Mouse (Mus musculus): ENCODE measurements around the gene Mrpl9. TPM values are rescaled to one million over a fixed set of nuclear protein-coding genes. Genes with fewer than 3 reads are reported as not detected.

Gene Mrpl9
- polyA plus RNA-seq, 1 experiment from 2014 or later = 75.2 TPM

GRCm38 (mm10) chr3:94405561-94405960 lies 37.6 kb upstream of the Mrpl9 start:
- no peak overlapping the region for H3K27ac ChIP-seq (replicated peaks; ENCODE audit: low read depth, low read length)
- WGBS = 73% methylated on average over 4 of the region's 4 CpGs
- no peaks in the 10 kb centered on the region for H3K36me3 ChIP-seq (ENCODE audit: control insufficient read depth, insufficient read depth, low read length)
- no peak overlapping the region for H3K9ac ChIP-seq (ENCODE audit: low read length)
- H3K4me3 ChIP-seq (ENCODE audit: low read depth, low read length) = no peak overlapping the region
- DNase-seq (ENCODE audit: low spot score) (no peak), ATAC-seq (ENCODE audit: insufficient number of reproducible peaks, low FRiP score, low TSS enrichment, low read depth) (no peak)
- H3K4me1 ChIP-seq (ENCODE audit: control insufficient read depth, insufficient read depth, low read length) = no peaks in the 10 kb centered on the region
- H3K9me3 ChIP-seq (ENCODE audit: control insufficient read depth, low read length) = no peaks in the 10 kb centered on the region
- peaks cover 7% of the 10 kb centered on the region; the same call in 1 of the 2 replicates for H3K27me3 ChIP-seq (ENCODE audit: control insufficient read depth, insufficient read depth, low read length)
- no peak overlapping the region for H3K4me2 ChIP-seq (ENCODE audit: low read depth, severe bottlenecking)

GRCm38 (mm10) chr3:94412530-94412929 lies 30.6 kb upstream of the Mrpl9 start:
- Histone ChIP-seq H3K27ac (replicated peaks; ENCODE audit: low read depth, low read length) (no peak overlapping the region), H3K27me3 (ENCODE audit: control insufficient read depth, insufficient read depth, low read length) (no peaks in the 10 kb centered on the region), H3K4me1 (ENCODE audit: control insufficient read depth, insufficient read depth, low read length) (peaks cover 5% of the 10 kb centered on the region; the same call in 1 of the 2 replicates), H3K9me3 (ENCODE audit: control insufficient read depth, low read length) (no peaks in the 10 kb centered on the region), H3K9ac (ENCODE audit: low read length) (no peak overlapping the region; the same call in 1 of the 2 replicates), H3K36me3 (ENCODE audit: control insufficient read depth, insufficient read depth, low read length) (no peaks in the 10 kb centered on the region), H3K4me3 (ENCODE audit: low read depth, low read length) (peak overlapping the region; percentile 35), H3K4me2 (ENCODE audit: low read depth, severe bottlenecking) (peak overlapping the region; percentile 61)
- WGBS = 9% methylated on average over 25 of the region's 25 CpGs
- DNase-seq (ENCODE audit: low spot score) (no peak), ATAC-seq (ENCODE audit: insufficient number of reproducible peaks, low FRiP score, low TSS enrichment, low read depth) (peak; percentile 35)

- H3K27me3 ChIP-seq (ENCODE audit: control insufficient read depth, insufficient read depth, low read length) = no peaks in the 10 kb centered on the region
- H3K4me1 ChIP-seq (ENCODE audit: control insufficient read depth, insufficient read depth, low read length) = peaks cover 5% of the 10 kb centered on the region; the same call in 1 of the 2 replicates
- peak; percentile 95 for DNase-seq (ENCODE audit: low spot score)
- no peaks in the 10 kb centered on the region for H3K9me3 ChIP-seq (ENCODE audit: control insufficient read depth, low read length)
- H3K36me3 ChIP-seq (ENCODE audit: control insufficient read depth, insufficient read depth, low read length) = no peaks in the 10 kb centered on the region
- peak; percentile 99 for ATAC-seq (ENCODE audit: insufficient number of reproducible peaks, low FRiP score, low TSS enrichment, low read depth)
- H3K9ac ChIP-seq (ENCODE audit: low read length) = peak within 1 kb of the TSS; percentile 22; the same call in 1 of the 2 replicates
- no peak within 1 kb of the TSS for H3K27ac ChIP-seq (replicated peaks; ENCODE audit: low read depth, low read length)
- H3K4me2 ChIP-seq (ENCODE audit: low read depth, severe bottlenecking) = peak within 1 kb of the TSS; percentile 61
- H3K4me3 ChIP-seq (ENCODE audit: low read depth, low read length) = peak within 1 kb of the TSS; percentile 35
- 9% methylated on average over 52 of the region's 52 CpGs for WGBS
Observed at GRCm38 (mm10) chr3:94413031-94413679, 30.0 kb upstream of the Mrpl9 start, which contains the start of gene Tdrkh. Gene Tdrkh (plus strand): TSS chr3:94413273.

- H3K9me3 ChIP-seq (ENCODE audit: control insufficient read depth, low read length) = no peaks in the 10 kb centered on the region
- H3K27ac ChIP-seq (replicated peaks; ENCODE audit: low read depth, low read length) = no peak overlapping the region
- H3K36me3 ChIP-seq (ENCODE audit: control insufficient read depth, insufficient read depth, low read length) = no peaks in the 10 kb centered on the region
- no peak overlapping the region for H3K4me2 ChIP-seq (ENCODE audit: low read depth, severe bottlenecking)
- no peak overlapping the region for H3K4me3 ChIP-seq (ENCODE audit: low read depth, low read length)
- no peaks in the 10 kb centered on the region for H3K27me3 ChIP-seq (ENCODE audit: control insufficient read depth, insufficient read depth, low read length)
- WGBS = 82% methylated on average over 2 of the region's 2 CpGs
- ATAC-seq (ENCODE audit: insufficient number of reproducible peaks, low FRiP score, low TSS enrichment, low read depth) (no peak), DNase-seq (ENCODE audit: low spot score) (no peak)
- H3K4me1 ChIP-seq (ENCODE audit: control insufficient read depth, insufficient read depth, low read length) = no peaks in the 10 kb centered on the region
- H3K9ac ChIP-seq (ENCODE audit: low read length) = no peak overlapping the region
Observed at GRCm38 (mm10) chr3:94430980-94431379, 12.1 kb upstream of the Mrpl9 start.

GRCm38 (mm10) chr3:94434305-94434704 lies 8.8 kb upstream of the Mrpl9 start:
- H3K4me2 ChIP-seq (ENCODE audit: low read depth, severe bottlenecking) = no peak overlapping the region
- H3K36me3 ChIP-seq (ENCODE audit: control insufficient read depth, insufficient read depth, low read length) = no peaks in the 10 kb centered on the region
- H3K9ac ChIP-seq (ENCODE audit: low read length) = no peak overlapping the region
- no peaks in the 10 kb centered on the region for H3K27me3 ChIP-seq (ENCODE audit: control insufficient read depth, insufficient read depth, low read length)
- H3K4me3 ChIP-seq (ENCODE audit: low read depth, low read length) = no peak overlapping the region
- H3K9me3 ChIP-seq (ENCODE audit: control insufficient read depth, low read length) = no peaks in the 10 kb centered on the region
- H3K27ac ChIP-seq (replicated peaks; ENCODE audit: low read depth, low read length) = no peak overlapping the region
- no peaks in the 10 kb centered on the region for H3K4me1 ChIP-seq (ENCODE audit: control insufficient read depth, insufficient read depth, low read length)
- DNase-seq (ENCODE audit: low spot score) = no peak
- ATAC-seq (ENCODE audit: insufficient number of reproducible peaks, low FRiP score, low TSS enrichment, low read depth) = no peak
- 85% methylated on average over 2 of the region's 2 CpGs for WGBS

- Histone ChIP-seq H3K4me2 (ENCODE audit: low read depth, severe bottlenecking) (no peak overlapping the region), H3K9ac (ENCODE audit: low read length) (no peak overlapping the region), H3K36me3 (ENCODE audit: control insufficient read depth, insufficient read depth, low read length) (no peaks in the 10 kb centered on the region), H3K4me1 (ENCODE audit: control insufficient read depth, insufficient read depth, low read length) (no peaks in the 10 kb centered on the region), H3K27me3 (ENCODE audit: control insufficient read depth, insufficient read depth, low read length) (no peaks in the 10 kb centered on the region), H3K9me3 (ENCODE audit: control insufficient read depth, low read length) (no peaks in the 10 kb centered on the region), H3K4me3 (ENCODE audit: low read depth, low read length) (no peak overlapping the region), H3K27ac (replicated peaks; ENCODE audit: low read depth, low read length) (no peak overlapping the region)
- ATAC-seq (ENCODE audit: insufficient number of reproducible peaks, low FRiP score, low TSS enrichment, low read depth) (no peak), DNase-seq (ENCODE audit: low spot score) (no peak)
- 81% methylated on average over 9 of the region's 9 CpGs for whole genome bisulfite sequencing
Observed at GRCm38 (mm10) chr3:94436420-94436819, 6.7 kb upstream of the Mrpl9 start.

GRCm38 (mm10) chr3:94441182-94441581 lies 1.9 kb upstream of the Mrpl9 start:
- Histone ChIP-seq H3K9ac (ENCODE audit: low read length) (no peak overlapping the region), H3K4me3 (ENCODE audit: low read depth, low read length) (no peak overlapping the region), H3K4me1 (ENCODE audit: control insufficient read depth, insufficient read depth, low read length) (no peaks in the 10 kb centered on the region), H3K4me2 (ENCODE audit: low read depth, severe bottlenecking) (no peak overlapping the region), H3K27me3 (ENCODE audit: control insufficient read depth, insufficient read depth, low read length) (no peaks in the 10 kb centered on the region), H3K36me3 (ENCODE audit: control insufficient read depth, insufficient read depth, low read length) (peaks cover 2% of the 10 kb centered on the region; the same call in 1 of the 2 replicates), H3K9me3 (ENCODE audit: control insufficient read depth, low read length) (no peaks in the 10 kb centered on the region), H3K27ac (replicated peaks; ENCODE audit: low read depth, low read length) (no peak overlapping the region)
- ATAC-seq (ENCODE audit: insufficient number of reproducible peaks, low FRiP score, low TSS enrichment, low read depth) (no peak), DNase-seq (ENCODE audit: low spot score) (no peak)
- WGBS = 35% methylated on average over 3 of the region's 3 CpGs

GRCm38 (mm10) chr3:94443597-94443964 lies 463 bp downstream of the Mrpl9 start, which contains the start of gene Oaz3:
Gene Oaz3 (minus strand): TSS chr3:94443915.
- Histone ChIP-seq H3K4me2 (ENCODE audit: low read depth, severe bottlenecking) (peak within 1 kb of the TSS; percentile 74), H3K36me3 (ENCODE audit: control insufficient read depth, insufficient read depth, low read length) (peaks cover 14% of the 10 kb centered on the region), H3K4me3 (ENCODE audit: low read depth, low read length) (peak within 1 kb of the TSS; percentile 99), H3K9ac (ENCODE audit: low read length) (peak within 1 kb of the TSS; percentile 73), H3K27me3 (ENCODE audit: control insufficient read depth, insufficient read depth, low read length) (no peaks in the 10 kb centered on the region), H3K4me1 (ENCODE audit: control insufficient read depth, insufficient read depth, low read length) (no peaks in the 10 kb centered on the region), H3K27ac (replicated peaks; ENCODE audit: low read depth, low read length) (no peak within 1 kb of the TSS), H3K9me3 (ENCODE audit: control insufficient read depth, low read length) (no peaks in the 10 kb centered on the region)
- ATAC-seq (ENCODE audit: insufficient number of reproducible peaks, low FRiP score, low TSS enrichment, low read depth) (no peak), DNase-seq (ENCODE audit: low spot score) (no peak)
- under 1% methylated on average over 21 of the region's 24 CpGs for WGBS
